Mouse (Mus musculus) CH12.LX (cell line): ENCODE measurements around the gene Gm20708. TPM values are rescaled to one million over a fixed set of nuclear protein-coding genes. Genes with fewer than 3 reads are reported as not detected.
A peak's percentile ranks its signal among the peaks of the same experiment; 100 is the strongest.

Source experiments
- DNase-seq: peaks from one replicate; pipeline ENCODE4 v3.0.0-alpha.2; 2013; ENCODE audit errors: extremely low read depth
- H3K27ac ChIP-seq: 2 replicates; pipeline ENCODE4 v1.5.1; 2012; ENCODE audit warnings: low read depth, mild to moderate bottlenecking, control low read depth, moderate library complexity; ENCODE audit not compliant: insufficient read depth
- H3K27me3 ChIP-seq: replicated peaks from 2 replicates; pipeline ENCODE3; 2012; ENCODE audit warnings: inconsistent platforms
- H3K36me3 ChIP-seq, 2 experiments: replicated peaks in 1 of 2; 2 replicates each; pipeline versions ENCODE3 to v1.6.1; 2012; ENCODE audit warnings: inconsistent platforms in 1 of 2, low read length in 1 of 2, mild to moderate bottlenecking in 1 of 2, mixed read lengths in 1 of 2, moderate library complexity in 1 of 2; ENCODE audit not compliant: control insufficient read depth in 1 of 2, insufficient read depth in 1 of 2
- H3K4me1 ChIP-seq, 2 experiments: 2 replicates each; pipeline ENCODE4 v1.6.1; 2012; ENCODE audit warnings: inconsistent platforms in 1 of 2, moderate library complexity in 1 of 2; ENCODE audit not compliant: insufficient read depth in 2 of 2, control insufficient read depth in 1 of 2
- H3K4me2 ChIP-seq: 2 replicates; pipeline ENCODE4 v1.6.1; 2012; ENCODE audit warnings: low read depth, mild to moderate bottlenecking, control low read depth; ENCODE audit not compliant: poor library complexity, insufficient read depth, severe bottlenecking
- H3K4me3 ChIP-seq, 3 experiments: fragments of 150-350 bp in 1 of 3; sonication (generic) in 1 of 3; replicated peaks in 1 of 3; 2 replicates each; pipeline versions ENCODE3 to v1.5.1; 2011 to 2012; ENCODE audit warnings: low read depth in 2 of 3, low read length in 2 of 3, mild to moderate bottlenecking in 2 of 3, moderate library complexity in 2 of 3, control low read depth in 1 of 3, improper control_type of control experiment in 1 of 3, inconsistent platforms in 1 of 3, mixed read lengths in 1 of 3; ENCODE audit not compliant: poor library complexity in 1 of 3
- H3K79me2 ChIP-seq: replicated peaks from 2 replicates; pipeline ENCODE4 v1.6.1; 2012; ENCODE audit warnings: mild to moderate bottlenecking, moderate library complexity; ENCODE audit not compliant: control insufficient read depth, poor library complexity, insufficient read depth, severe bottlenecking; ENCODE audit errors: extremely low read depth
- H3K9ac ChIP-seq: 2 replicates; pipeline ENCODE4 v1.6.1; 2012; ENCODE audit warnings: low read depth, mild to moderate bottlenecking, control low read depth, moderate library complexity; ENCODE audit not compliant: insufficient read depth
- H3K9me3 ChIP-seq: replicated peaks from 2 replicates; pipeline ENCODE3; 2012; ENCODE audit warnings: low read length, inconsistent platforms, mixed read lengths
- E2F4 ChIP-seq: IDR thresholded peaks from 2 replicates; pipeline ENCODE4 v1.6.1; 2011; ENCODE audit warnings: low read depth, low read length, improper control_type of control experiment; ENCODE audit not compliant: insufficient replicate concordance
- JUND ChIP-seq: conservative IDR thresholded peaks from 2 replicates; pipeline ENCODE4 v1.6.1; 2011; ENCODE audit warnings: low read depth, low read length, improper control_type of control experiment
- MEF2A ChIP-seq: IDR thresholded peaks from 2 replicates; pipeline ENCODE4 v1.6.1; 2014; ENCODE audit warnings: low read depth, mild to moderate bottlenecking, inconsistent platforms, low read length, improper control_type of control experiment, borderline replicate concordance
- POLR2A ChIP-seq: IDR thresholded peaks from 2 replicates; pipeline ENCODE4 v1.6.1; 2011; ENCODE audit warnings: low read depth, mild to moderate bottlenecking, improper control_type of control experiment, low read length
- RAD21 ChIP-seq: IDR thresholded peaks from 2 replicates; pipeline ENCODE4 v1.6.1; 2011; ENCODE audit warnings: low read depth, mild to moderate bottlenecking, low read length, improper control_type of control experiment, moderate library complexity
- RCOR1 ChIP-seq: conservative IDR thresholded peaks from 2 replicates; pipeline ENCODE4 v1.6.1; 2012; ENCODE audit warnings: low read depth, mild to moderate bottlenecking, inconsistent platforms, low read length, improper control_type of control experiment
- SIN3A ChIP-seq: IDR thresholded peaks from 2 replicates; pipeline ENCODE4 v1.6.1; 2012; ENCODE audit warnings: low read length, improper control_type of control experiment, inconsistent platforms
- TCF12 ChIP-seq: IDR thresholded peaks from 2 replicates; pipeline ENCODE4 v1.6.1; 2014; ENCODE audit warnings: low read depth, mild to moderate bottlenecking, inconsistent platforms, low read length, improper control_type of control experiment
- ZMIZ1 ChIP-seq: IDR thresholded peaks from 2 replicates; pipeline ENCODE4 v1.6.1; 2012; ENCODE audit warnings: low read depth, mild to moderate bottlenecking, inconsistent platforms, low read length, improper control_type of control experiment
- dilution Hi-C: fragments of 300-500 bp; cut with MboI; formaldehyde crosslinking; loops from 2 replicates; pipeline ENCODE4 v1.14.3; 2020; ENCODE audit warnings: low sequenced_read_pairs; ENCODE audit not compliant: extremely low pct_unique_long_range_greater_than_20kb, extremely low pct_ligation_motif_present
- in situ Hi-C: fragments of 300-500 bp; cut with MboI; formaldehyde crosslinking; loops from 3 replicates; pipeline ENCODE4 v1.14.3; 2019; ENCODE audit warnings: low sequenced_read_pairs, low pct_ligation_motif_present, low pct_unique_long_range_greater_than_20kb, mixed read lengths
- polyA plus RNA-seq: library from polyadenylated mRNA; unstranded; fragments of >175 nt; gene quantifications from 2 replicates; pipeline ENCODE4 v1.2.1, GENCODE M21; 2012; ENCODE audit warnings: low read depth; ENCODE audit not compliant: insufficient read length
- total RNA-seq, 2 experiments: library from RNA; depleted of rRNA; stranded (reverse); fragments of 300-350 nt in 1 of 2; fragments of >200 nt in 1 of 2; gene quantifications; 2 replicates each; pipeline ENCODE4 v1.2.3; 2012 to 2014

Gm20708 gene
- total and polyA plus RNA-seq, 3 experiments: 0.50 to 1.0 (median 0.80) TPM

DNA sequence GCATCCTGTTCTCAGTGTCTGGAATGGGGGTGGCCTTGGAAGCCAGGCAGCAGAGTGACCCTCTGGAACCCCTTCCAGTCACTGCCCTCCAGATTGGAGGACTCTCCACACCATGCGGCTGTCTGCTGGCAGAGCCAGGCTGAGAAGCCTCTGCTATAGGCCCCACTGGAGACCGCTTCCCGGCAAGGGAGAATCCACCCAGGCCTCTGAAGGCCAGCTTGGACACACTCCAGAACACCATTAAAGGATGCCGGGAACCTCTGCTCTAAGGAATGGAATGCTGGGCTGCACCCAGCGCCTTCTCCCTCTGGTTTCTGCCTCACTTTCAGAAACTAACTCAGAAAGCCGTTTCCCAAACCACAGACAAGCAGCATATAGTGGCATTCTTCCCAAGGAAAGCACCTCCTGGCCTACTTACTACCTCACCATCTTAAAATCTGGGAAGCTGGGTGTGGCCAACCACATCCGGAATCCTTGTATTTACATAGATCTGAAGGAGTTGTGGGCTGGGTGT, 13.3 kb downstream of the Gm20708 start:
- no peaks in the 10 kb centered on the region for H3K27me3 ChIP-seq
- H3K79me2 ChIP-seq: peaks cover 52% of the 10 kb centered on the region
- H3K4me3 ChIP-seq: no peak overlapping the region
- H3K9me3 ChIP-seq: no peaks in the 10 kb centered on the region
- in situ Hi-C loops: loop anchor here (10.0 kb wide), 2 partner anchors 108 to 348 kb away; no protein-coding TSS in a partner anchor
- peaks cover 3 to 64% of the 10 kb centered on the region in 2 experiments; a peak in 2 of 4 replicates for H3K4me1 ChIP-seq
- H3K27ac ChIP-seq: no peak overlapping the region
- DNase-seq: no peak
- dilution Hi-C loops: no loop called here
- no peak overlapping the region for H3K9ac ChIP-seq
- no peak overlapping the region for H3K4me2 ChIP-seq
- H3K36me3 ChIP-seq: peaks cover 56 to 69% of the 10 kb centered on the region in 2 experiments
- TF ChIP-seq TCF12: no peak
- TF ChIP-seq POLR2A: peak; percentile 50
- peak; percentile 69 for TF ChIP-seq ZMIZ1
- 0 out of 2 replicates have a peak, but pooled peaks have one; percentile 14 for TF ChIP-seq RCOR1
- TF ChIP-seq, all 38 proteins: peak for 3

DNA sequence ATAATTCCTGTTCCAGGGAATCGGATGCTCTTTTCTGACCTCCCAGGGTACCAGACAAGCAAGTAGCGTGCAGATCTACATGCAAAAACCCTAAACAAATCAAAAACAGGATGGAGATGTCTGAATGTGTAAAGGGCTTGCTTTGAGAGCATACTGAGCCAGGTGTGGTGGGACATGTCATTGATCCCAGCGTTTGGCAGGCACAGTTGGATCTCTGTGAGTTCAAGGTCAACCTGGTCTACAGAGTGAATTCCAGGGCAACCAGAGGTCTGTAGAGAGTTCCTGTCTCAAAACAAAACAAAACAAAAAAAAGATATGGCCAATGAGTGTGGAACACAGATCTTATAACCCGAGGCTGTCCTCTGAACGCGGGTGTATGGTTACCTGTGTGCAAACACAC, 13.9 kb downstream of the Gm20708 start:
- in situ Hi-C loops: loop anchor here (10.0 kb wide), 2 partner anchors 109 to 349 kb away; no protein-coding TSS in a partner anchor
- Histone ChIP-seq H3K27ac (no peak overlapping the region), H3K9me3 (no peaks in the 10 kb centered on the region), H3K4me3 (no peak overlapping the region), H3K36me3 (peaks cover 50 to 63% of the 10 kb centered on the region in 2 experiments), H3K79me2 (peaks cover 51% of the 10 kb centered on the region), H3K9ac (no peak overlapping the region; the same call in 1 of the 2 replicates), H3K4me2 (no peak overlapping the region), H3K27me3 (no peaks in the 10 kb centered on the region), H3K4me1 (peaks cover 3 to 58% of the 10 kb centered on the region in 2 experiments; a peak in 2 of 4 replicates)
- no peak for DNase-seq
- dilution Hi-C loops: no loop called here
- TF ChIP-seq RCOR1 (no peak), RAD21 (no peak), SIN3A (no peak), JUND (no peak), MEF2A (no peak), ZMIZ1 (peak; percentile 48; the same call in 1 of the 2 replicates), TCF12 (no peak), E2F4 (no peak)
